In genomic region chr9:57620674-57621073, GRCm38 (mm10) we compare ENCODE assay signal across 31 mouse cellular contexts. TPM values are rescaled to one million over a fixed set of nuclear protein-coding genes. Genes with fewer than 3 reads are reported as not detected.
DNase-seq lines count a peak whose midpoint lies in the region; ATAC-seq and TF ChIP-seq lines count a peak whose summit lies in the region.
"Had no signal": no experiment of that assay in that cellular context is flagged by ENCODE, and none has a peak within 500 bp of the region (broad histone marks: within the 10 kb centered on the region; RNA-seq: fewer than 3 reads in every experiment).

TSS of gene Lman1l (minus strand) at chr9:57620774.

- no peak within 1 kb of the TSS for H3K27ac ChIP-seq in heart, embryonic 11.5 days (ENCODE audit: low read depth, low read length)
- peak within 1 kb of the TSS; percentile 2 for H3K27ac ChIP-seq in midbrain, embryonic 10.5 days (replicated peaks)
- no peak within 1 kb of the TSS for H3K27ac ChIP-seq in midbrain, postnatal 0 days (ENCODE audit: low read depth, low read length)
- no peak within 1 kb of the TSS for H3K27ac ChIP-seq in gastrocnemius, adult 2 months
- H3K27ac ChIP-seq: embryonic facial prominence, embryonic 13.5 days; embryonic facial prominence, embryonic 15.5 days; forebrain, embryonic 10.5 days; forebrain, embryonic 12.5 days had no signal

- intact Hi-C loops in gastrocnemius, adult 2 months (cut with DNase I): no loop called here

- H3K36me3 ChIP-seq in heart, embryonic 11.5 days (ENCODE audit: control insufficient read depth, insufficient read depth, low read length): no peaks in the 10 kb centered on the region; the same call in 1 of the 2 replicates
- H3K36me3 ChIP-seq in midbrain, embryonic 10.5 days: peaks cover 20% of the 10 kb centered on the region
- H3K36me3 ChIP-seq in midbrain, postnatal 0 days (ENCODE audit: insufficient read depth, low read length): peaks cover 12% of the 10 kb centered on the region

- H3K27me3 ChIP-seq in heart, embryonic 11.5 days (ENCODE audit: control insufficient read depth, insufficient read depth, low read length): no peaks in the 10 kb centered on the region
- H3K27me3 ChIP-seq in midbrain, embryonic 10.5 days (ENCODE audit: low read depth, poor library complexity, severe bottlenecking): no peaks in the 10 kb centered on the region
- H3K27me3 ChIP-seq in midbrain, postnatal 0 days (ENCODE audit: insufficient read depth, low read length): no peaks in the 10 kb centered on the region
- H3K27me3 ChIP-seq: CH12.LX; embryonic facial prominence, embryonic 13.5 days; embryonic facial prominence, embryonic 15.5 days; forebrain, embryonic 12.5 days; Patski had no signal

- H3K4me2 ChIP-seq in heart, embryonic 11.5 days: no peak within 1 kb of the TSS
- no peak within 1 kb of the TSS for H3K4me2 ChIP-seq in midbrain, postnatal 0 days (ENCODE audit: low read depth, low read length, poor library complexity, severe bottlenecking)
- H3K4me2 ChIP-seq: embryonic facial prominence, embryonic 13.5 days; embryonic facial prominence, embryonic 15.5 days; forebrain, embryonic 12.5 days had no signal

- H3K4me3 ChIP-seq in heart, embryonic 11.5 days (ENCODE audit: low read depth, low read length): no peak within 1 kb of the TSS
- no peak within 1 kb of the TSS for H3K4me3 ChIP-seq in midbrain, embryonic 10.5 days
- H3K4me3 ChIP-seq in midbrain, postnatal 0 days (ENCODE audit: low read depth, low read length): no peak within 1 kb of the TSS
- no peak within 1 kb of the TSS for H3K4me3 ChIP-seq in gastrocnemius, adult 2 months
- H3K4me3 ChIP-seq: embryonic facial prominence, embryonic 13.5 days; embryonic facial prominence, embryonic 15.5 days; erythroblast, embryonic 14.5 days; forebrain, embryonic 10.5 days; forebrain, embryonic 12.5 days had no signal

- no peak for ATAC-seq in heart, embryonic 11.5 days (replicated peaks; ENCODE audit: insufficient number of reproducible peaks, low FRiP score, low TSS enrichment)
- no peak for ATAC-seq in midbrain, postnatal 0 days (ENCODE audit: low FRiP score)
- ATAC-seq: forebrain, embryonic 14.5 days; forebrain, embryonic 16.5 days; Patski had no signal

- WGBS in heart, embryonic 11.5 days (ENCODE audit: insufficient replicate concordance): 86% methylated on average over 5 of the region's 5 CpGs
- WGBS in midbrain, embryonic 10.5 days: 90% methylated on average over 5 of the region's 5 CpGs
- WGBS in midbrain, postnatal 0 days: 92% methylated on average over 5 of the region's 5 CpGs

- TF ChIP-seq CTCF in midbrain, postnatal 0 days (IDR thresholded peaks at IDR 0.05): no peak
- no peak for TF ChIP-seq CTCF in gastrocnemius, adult 2 months (IDR thresholded peaks at IDR 0.05)

- no peak for DNase-seq in heart, postnatal 4 days
- no peak for DNase-seq in midbrain, embryonic 10.5 days (ENCODE audit: low spot score)
- DNase-seq in midbrain, postnatal 0 days (ENCODE audit: low spot score): no peak
- peak; percentile 39 for DNase-seq in T-cell, adult 2 months (ENCODE audit: low spot score)
- peak; percentile 53 for DNase-seq in naive thymus-derived CD4-positive, alpha-beta T cell, adult 2 months (ENCODE audit: low read depth)
- DNase-seq in cerebellum, postnatal 4 days (ENCODE audit: low spot score in 2 of 2): no peak
- DNase-seq in gastrocnemius, adult 2 months: no peak
- DNase-seq: adrenal gland, adult 2 months; adrenal gland, postnatal 10 days; adrenal gland, postnatal 25 days; B cell, adult 2 months; cerebellum, adult 11-12 months; cerebellum, adult 2 months; cerebellum, adult 9-10 months; cerebellum, postnatal 10 days; cerebellum, postnatal 25 days; embryo, embryonic 11 days had no signal

- no peaks in the 10 kb centered on the region for H3K4me1 ChIP-seq in heart, embryonic 11.5 days (ENCODE audit: control insufficient read depth, insufficient read depth, low read length)
- no peaks in the 10 kb centered on the region for H3K4me1 ChIP-seq in midbrain, embryonic 10.5 days
- no peaks in the 10 kb centered on the region for H3K4me1 ChIP-seq in midbrain, postnatal 0 days (ENCODE audit: insufficient read depth, low read length)
- H3K4me1 ChIP-seq: embryonic facial prominence, embryonic 13.5 days; embryonic facial prominence, embryonic 15.5 days had no signal

- H3K9me3 ChIP-seq in heart, embryonic 11.5 days (replicated peaks; ENCODE audit: control insufficient read depth, low read length): no peaks in the 10 kb centered on the region
- no peaks in the 10 kb centered on the region for H3K9me3 ChIP-seq in midbrain, embryonic 10.5 days (replicated peaks)
- no peaks in the 10 kb centered on the region for H3K9me3 ChIP-seq in midbrain, postnatal 0 days (ENCODE audit: low read length)
- H3K9me3 ChIP-seq: embryonic facial prominence, embryonic 13.5 days; embryonic facial prominence, embryonic 15.5 days; forebrain, embryonic 10.5 days; forebrain, embryonic 12.5 days; G1E had no signal

- H3K9ac ChIP-seq in heart, embryonic 11.5 days (ENCODE audit: low read depth, low read length): 0 out of 2 replicates have a peak within 1 kb of the TSS, but pooled peaks have one; percentile 4
- no peak within 1 kb of the TSS for H3K9ac ChIP-seq in midbrain, postnatal 0 days (replicated peaks; ENCODE audit: low read length, poor library complexity, severe bottlenecking)
- H3K9ac ChIP-seq: embryonic facial prominence, embryonic 13.5 days; embryonic facial prominence, embryonic 15.5 days; forebrain, embryonic 12.5 days had no signal

RNA-seq across cellular contexts. Expression of gene Lman1l, which starts in this region (rescaled TPM):
- polyA plus RNA-seq in heart, embryonic 11.5 days (2014; fragmentation: Nextera tagmentation; extraction: Ambion mirVana): not detected in 2 replicates
- not detected for total RNA-seq in heart, postnatal 4 days (2021)
- 0.10 TPM in 1 of 2 replicates, not detected in the other for polyA plus RNA-seq in midbrain, embryonic 10.5 days (2016; fragmentation: Nextera tagmentation; extraction: Ambion mirVana)
- not detected in 2 replicates for total RNA-seq in midbrain, postnatal 0 days (2014; rRNA removed)
- polyA plus RNA-seq in midbrain, postnatal 0 days (2015; fragmentation: Nextera tagmentation; extraction: Ambion mirVana): 0.10 TPM in 1 of 2 replicates, not detected in the other
- not detected for total RNA-seq in gastrocnemius, adult 2 months (2021)
- total RNA-seq: adrenal gland, adult 2 months; adrenal gland, postnatal 10 days; adrenal gland, postnatal 25 days; adrenal gland, postnatal 4 days; CH12.LX; common myeloid progenitor, adult 5-6 weeks; G1E had no signal
- polyA plus RNA-seq: adrenal gland, adult 2 months; cerebellum, adult 2 months; embryonic facial prominence, embryonic 11.5 days; embryonic facial prominence, embryonic 13.5 days; embryonic facial prominence, embryonic 15.5 days; erythroblast, embryonic 14.5 days; forebrain, embryonic 10.5 days; forebrain, embryonic 12.5 days; forebrain, embryonic 14.5 days; forebrain, embryonic 16.5 days; G1E had no signal

Comparison
In these comparisons a context has a peak if more than half of its experiments do, and no peak if none do; other contexts are left out.
1. DNase-seq: peak in T-cell, adult 2 months (single experiment) and naive thymus-derived CD4-positive, alpha-beta T cell, adult 2 months (single experiment); none in heart, postnatal 4 days (single experiment), midbrain, embryonic 10.5 days (single experiment), midbrain, postnatal 0 days (single experiment), cerebellum, postnatal 4 days (0 of 2) and gastrocnemius, adult 2 months (single experiment).